Mouse (Mus musculus): ENCODE data around the gene 1110008L16Rik. TPM values are rescaled to one million over a fixed set of nuclear protein-coding genes. Genes with fewer than 3 reads are reported as not detected.

Gene 1110008L16Rik
- polyA plus RNA-seq, 1 experiment from 2014 or later, result 9.4 TPM

DNA sequence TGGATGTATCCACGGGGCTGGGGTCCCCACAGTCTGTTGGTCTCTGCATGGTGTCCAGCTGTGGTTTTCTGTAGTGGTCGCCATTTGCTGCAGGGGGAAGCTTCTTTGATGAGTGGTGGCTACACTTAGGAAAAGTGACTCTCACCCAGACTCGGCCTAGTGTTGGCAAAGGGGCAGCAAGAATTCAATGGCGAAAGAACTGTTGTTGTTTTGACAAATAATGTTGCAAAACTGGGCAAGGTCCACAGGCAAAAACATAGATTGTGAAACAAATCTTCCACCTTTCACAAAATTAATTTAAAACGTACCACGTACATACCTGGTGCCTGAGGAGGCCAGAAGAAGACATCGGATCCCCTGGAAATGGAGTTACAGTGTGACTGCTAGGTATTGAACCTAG, 126.9 kb downstream of the 1110008L16Rik start:
- Histone ChIP-seq H3K4me2 (ENCODE audit: low read length) (no peak overlapping the region), H3K4me3 (ENCODE audit: low read length) (no peak overlapping the region), H3K27me3 (replicated peaks; ENCODE audit: control insufficient read depth, insufficient read depth, low read length) (no peaks in the 10 kb centered on the region), H3K9me3 (ENCODE audit: control insufficient read depth, low read length) (no peaks in the 10 kb centered on the region), H3K36me3 (ENCODE audit: control insufficient read depth, insufficient read depth, low read length) (no peaks in the 10 kb centered on the region), H3K9ac (ENCODE audit: low read depth, low read length) (no peak overlapping the region), H3K4me1 (ENCODE audit: control insufficient read depth, insufficient read depth, low read depth, low read length) (no peaks in the 10 kb centered on the region), H3K27ac (ENCODE audit: low read depth, low read length) (no peak overlapping the region)
- no peak for ATAC-seq
- 91% methylated on average over 7 of the region's 7 CpGs for WGBS

DNA sequence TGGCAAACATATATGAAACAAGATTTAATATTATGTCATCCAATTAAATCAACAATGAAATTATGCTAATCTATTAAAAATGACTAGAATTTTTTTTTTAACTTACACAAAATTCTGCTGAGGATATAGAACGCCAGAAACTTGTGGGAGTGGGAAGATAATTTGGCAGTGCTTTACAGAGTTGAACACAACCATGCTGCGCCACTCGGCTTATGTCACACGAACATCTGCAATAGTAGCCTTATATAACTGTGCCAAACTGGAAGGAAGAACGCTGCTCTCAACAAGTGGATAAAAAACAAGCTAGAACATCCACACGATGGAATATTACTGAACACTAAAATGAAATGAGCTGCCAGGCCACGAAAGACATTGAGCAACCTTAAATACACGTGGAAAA, 129.8 kb downstream of the 1110008L16Rik start:
- Histone ChIP-seq H3K27me3 (replicated peaks; ENCODE audit: control insufficient read depth, insufficient read depth, low read length) (no peaks in the 10 kb centered on the region), H3K4me1 (ENCODE audit: control insufficient read depth, insufficient read depth, low read depth, low read length) (no peaks in the 10 kb centered on the region), H3K36me3 (ENCODE audit: control insufficient read depth, insufficient read depth, low read length) (no peaks in the 10 kb centered on the region), H3K9ac (ENCODE audit: low read depth, low read length) (no peak overlapping the region), H3K9me3 (ENCODE audit: control insufficient read depth, low read length) (no peaks in the 10 kb centered on the region; the same call in 1 of the 2 replicates), H3K27ac (ENCODE audit: low read depth, low read length) (no peak overlapping the region), H3K4me2 (ENCODE audit: low read length) (no peak overlapping the region), H3K4me3 (ENCODE audit: low read length) (no peak overlapping the region)
- no peak for ATAC-seq
- 90% methylated on average over 8 of the region's 8 CpGs for WGBS

DNA sequence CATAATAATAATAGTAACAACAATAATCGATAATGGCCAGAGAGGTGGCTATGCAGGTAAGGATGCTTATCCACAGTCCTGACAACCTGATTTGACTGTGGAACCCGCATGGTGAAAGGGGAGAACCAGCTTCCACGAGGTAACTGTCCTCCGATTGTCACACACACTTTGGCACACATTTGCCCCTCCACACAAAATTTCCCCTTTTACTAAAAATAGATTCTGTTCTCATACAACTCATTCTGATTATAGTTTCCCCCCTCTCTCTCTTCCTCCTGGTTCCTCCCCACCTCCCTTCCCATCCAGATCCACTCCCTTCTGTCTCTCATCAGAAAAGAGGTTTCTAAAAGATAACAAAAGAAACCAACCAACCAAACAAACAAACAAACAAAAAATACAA, 130.6 kb downstream of the 1110008L16Rik start:
- no peaks in the 10 kb centered on the region for H3K36me3 ChIP-seq (ENCODE audit: control insufficient read depth, insufficient read depth, low read length)
- no peak overlapping the region for H3K27ac ChIP-seq (ENCODE audit: low read depth, low read length)
- no peak overlapping the region for H3K9ac ChIP-seq (ENCODE audit: low read depth, low read length)
- no peaks in the 10 kb centered on the region for H3K27me3 ChIP-seq (replicated peaks; ENCODE audit: control insufficient read depth, insufficient read depth, low read length)
- ATAC-seq, result no peak
- H3K4me1 ChIP-seq (ENCODE audit: control insufficient read depth, insufficient read depth, low read depth, low read length), result no peaks in the 10 kb centered on the region
- 90% methylated on average over 4 of the region's 4 CpGs for WGBS
- H3K9me3 ChIP-seq (ENCODE audit: control insufficient read depth, low read length), result no peaks in the 10 kb centered on the region; the same call in 1 of the 2 replicates
- H3K4me2 ChIP-seq (ENCODE audit: low read length), result no peak overlapping the region
- no peak overlapping the region for H3K4me3 ChIP-seq (ENCODE audit: low read length)

Other genes starting within 250 kb of the 1110008L16Rik start
- 31.9 and 33.0 TPM in 2 replicates for gene 2700097O09Rik, start 219.5 kb upstream of the 1110008L16Rik start, polyA plus RNA-seq (2015; fragmentation: Nextera tagmentation; extraction: Ambion mirVana)
- 186 and 190 TPM in 2 replicates for gene Srp54a, start 219.3 kb upstream of the 1110008L16Rik start, polyA plus RNA-seq (2015; fragmentation: Nextera tagmentation; extraction: Ambion mirVana)
- 74.3 and 84.4 TPM in 2 replicates for gene Fam177a, start 175.1 kb upstream of the 1110008L16Rik start, polyA plus RNA-seq (2015; fragmentation: Nextera tagmentation; extraction: Ambion mirVana)
- gene Srp54b, start 144.5 kb upstream of the 1110008L16Rik start, polyA plus RNA-seq (2015; fragmentation: Nextera tagmentation; extraction: Ambion mirVana), result 55.5 and 64.7 TPM in 2 replicates
- gene 1700047I17Rik2, start 100.0 kb upstream of the 1110008L16Rik start, polyA plus RNA-seq (2015; fragmentation: Nextera tagmentation; extraction: Ambion mirVana), result not detected in 2 replicates
- 75.8 and 78.3 TPM in 2 replicates for gene Srp54c, start 69.4 kb upstream of the 1110008L16Rik start, polyA plus RNA-seq (2015; fragmentation: Nextera tagmentation; extraction: Ambion mirVana)
- 18.0 and 23.2 TPM in 2 replicates for gene Ppp2r3c, start 3.4 kb downstream of the 1110008L16Rik start, polyA plus RNA-seq (2015; fragmentation: Nextera tagmentation; extraction: Ambion mirVana)
- 383 and 402 TPM in 2 replicates for gene Psma6, start 84.6 kb downstream of the 1110008L16Rik start, polyA plus RNA-seq (2015; fragmentation: Nextera tagmentation; extraction: Ambion mirVana)
- 62.3 and 64.3 TPM in 2 replicates for gene Nfkbia, start 193.1 kb downstream of the 1110008L16Rik start, polyA plus RNA-seq (2015; fragmentation: Nextera tagmentation; extraction: Ambion mirVana)

Measured in hindbrain, embryonic 16.5 days (tissue).